Mouse (Mus musculus) v-Abl transformed pro-B cells (cell line): ENCODE data around the gene Creg1.

Experiments used
- in situ Hi-C, 2 experiments: fragments of 400-800 bp; cut with MboI; formaldehyde crosslinking; loops; one replicate each; pipeline ENCODE4 v1.15.1; 2025; ENCODE audit not compliant: unreplicated experiment in 2 of 2

The Creg1 gene

GRCm38 (mm10) chr1:165763635-165764372 lies at the start of gene Creg1:
Gene Creg1, plus strand, starts transcription at chr1:165763746.
- in situ Hi-C loops = loop anchor here in 1 of 2 experiments (25.0 kb wide), 1 partner anchor 302 kb away; the partner anchor contains the start of genes Dcaf6 and Mpc2

- in situ Hi-C loops = loop anchor here in 1 of 2 experiments (25.0 kb wide), 1 partner anchor 826 kb away; no protein-coding TSS in a partner anchor
These were observed 49.7 kb upstream of the Creg1 start for GRCm38 (mm10) chr1:165713798-165714197.

GRCm38 (mm10) chr1:165716426-165716825 lies 47.1 kb upstream of the Creg1 start:
- in situ Hi-C loops = loop anchor here in 1 of 2 experiments (25.0 kb wide), 1 partner anchor 829 kb away; no protein-coding TSS in a partner anchor

DNA sequence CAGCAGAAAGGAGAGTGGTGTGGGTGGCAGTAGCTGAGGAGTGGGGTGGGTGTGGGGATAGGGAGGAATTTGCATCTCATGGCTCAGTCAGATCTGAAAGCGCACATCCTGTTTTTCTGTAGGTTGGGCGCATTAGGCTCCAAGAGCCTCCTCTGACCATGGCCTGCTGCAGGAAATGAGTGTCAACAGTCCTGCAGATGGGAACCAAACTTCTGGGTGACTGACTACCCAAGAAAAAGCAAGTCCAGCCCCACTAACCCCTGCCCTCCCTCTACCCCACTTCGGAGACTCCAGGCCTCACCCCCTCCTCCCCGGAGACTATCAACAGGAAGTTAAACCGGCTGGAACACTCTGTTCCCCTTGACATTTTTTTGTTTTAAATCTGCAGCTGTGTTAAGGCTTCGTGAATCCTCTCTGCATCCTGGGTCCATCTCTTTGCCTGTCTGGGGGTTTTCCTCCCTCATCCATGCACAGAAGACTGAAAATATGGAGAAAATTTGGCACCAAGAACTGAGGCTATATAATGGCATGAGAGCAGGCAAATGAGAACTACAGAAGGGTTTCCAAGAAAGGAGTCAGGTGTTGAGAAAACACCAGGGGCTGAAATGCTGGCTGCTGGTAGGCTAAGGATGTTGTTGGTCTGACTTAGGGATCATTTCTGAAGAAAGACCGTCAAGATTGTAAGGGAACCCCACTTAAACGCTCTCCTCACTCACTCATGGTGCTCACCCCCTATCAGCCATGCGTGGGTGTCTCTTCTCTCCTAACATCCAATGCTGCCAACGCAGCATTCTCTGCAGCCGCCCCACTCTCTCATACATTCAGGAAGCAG lies 45.6 kb upstream of the Creg1 start:
- in situ Hi-C loops = loop anchor here in 1 of 2 experiments (25.0 kb wide), 1 partner anchor 831 kb away; no protein-coding TSS in a partner anchor

- in situ Hi-C loops = loop anchor here in 1 of 2 experiments (25.0 kb wide), 1 partner anchor 831 kb away; no protein-coding TSS in a partner anchor
These were observed 44.9 kb upstream of the Creg1 start for GRCm38 (mm10) chr1:165718543-165719105.

DNA sequence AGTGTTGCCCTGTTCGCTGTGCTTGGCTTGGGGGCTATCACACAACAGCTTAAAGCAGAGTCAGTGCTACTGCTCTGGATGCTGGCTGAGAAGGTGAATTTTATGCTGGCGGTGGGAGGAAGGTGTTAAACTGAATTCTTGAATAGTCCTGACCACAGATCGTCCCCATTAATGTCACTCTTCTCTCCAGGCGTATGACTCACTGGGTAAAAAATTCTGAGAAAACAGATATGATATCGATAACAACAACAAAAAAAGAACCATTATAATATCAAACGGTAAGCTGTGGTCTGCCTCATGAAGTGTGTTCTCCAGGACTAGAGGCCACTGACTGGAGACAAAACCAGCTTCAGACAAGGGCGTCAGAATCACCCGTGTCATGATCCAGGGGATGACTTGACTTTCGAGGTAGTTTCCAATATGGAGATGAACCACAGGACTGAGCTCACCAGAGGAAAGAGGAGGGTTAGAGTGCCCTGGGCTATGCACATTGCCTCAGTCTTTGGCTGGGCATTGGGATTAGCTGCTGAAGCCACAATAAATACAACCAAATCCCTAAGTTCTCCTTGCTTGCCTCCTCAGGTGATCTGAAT lies 40.9 kb upstream of the Creg1 start:
- in situ Hi-C loops = loop anchor here in 1 of 2 experiments (25.0 kb wide), 1 partner anchor 835 kb away; no protein-coding TSS in a partner anchor

DNA sequence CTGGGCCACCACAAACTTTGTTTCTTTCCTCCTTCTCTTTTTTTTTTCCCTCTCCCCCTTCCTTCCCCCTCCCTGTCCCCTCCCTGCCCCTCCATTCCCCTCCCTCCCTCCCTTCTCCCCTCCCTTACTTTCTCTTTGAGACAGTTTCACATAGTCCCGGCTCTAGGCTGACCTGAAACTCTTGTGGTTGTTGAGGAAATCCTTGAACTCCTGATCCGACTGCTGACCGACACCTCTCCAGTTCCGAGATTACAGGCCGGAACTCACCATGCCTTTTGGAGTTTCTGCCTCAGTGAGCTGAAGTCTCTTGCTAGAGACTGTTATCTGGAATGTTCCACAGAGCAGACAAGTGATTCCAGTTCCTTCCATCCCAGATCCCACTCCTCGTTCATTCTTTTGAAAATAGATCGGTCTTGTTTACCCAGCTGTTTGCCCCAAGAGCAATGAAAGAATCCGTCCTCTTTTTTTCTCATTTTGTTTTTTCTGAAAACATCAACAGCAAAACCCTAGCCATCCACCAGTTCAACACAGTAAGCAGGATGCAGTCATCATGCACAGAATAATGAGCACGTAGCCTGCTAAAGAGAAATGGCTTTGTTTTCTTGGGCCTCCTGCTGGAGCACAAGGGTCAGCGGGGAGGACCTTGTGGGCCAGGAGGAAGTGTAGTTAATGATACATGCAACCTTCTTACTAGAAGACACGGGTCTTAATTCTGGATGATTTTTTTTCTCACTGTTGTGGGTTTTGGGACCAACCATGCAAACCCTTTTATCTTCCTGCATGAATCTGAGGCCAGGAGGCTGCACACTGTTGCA lies 39.1 kb upstream of the Creg1 start:
- in situ Hi-C loops = loop anchor here in 1 of 2 experiments (25.0 kb wide), 2 partner anchors 262 to 837 kb away; partner anchors contain the start of genes Dcaf6 and Mpc2

DNA sequence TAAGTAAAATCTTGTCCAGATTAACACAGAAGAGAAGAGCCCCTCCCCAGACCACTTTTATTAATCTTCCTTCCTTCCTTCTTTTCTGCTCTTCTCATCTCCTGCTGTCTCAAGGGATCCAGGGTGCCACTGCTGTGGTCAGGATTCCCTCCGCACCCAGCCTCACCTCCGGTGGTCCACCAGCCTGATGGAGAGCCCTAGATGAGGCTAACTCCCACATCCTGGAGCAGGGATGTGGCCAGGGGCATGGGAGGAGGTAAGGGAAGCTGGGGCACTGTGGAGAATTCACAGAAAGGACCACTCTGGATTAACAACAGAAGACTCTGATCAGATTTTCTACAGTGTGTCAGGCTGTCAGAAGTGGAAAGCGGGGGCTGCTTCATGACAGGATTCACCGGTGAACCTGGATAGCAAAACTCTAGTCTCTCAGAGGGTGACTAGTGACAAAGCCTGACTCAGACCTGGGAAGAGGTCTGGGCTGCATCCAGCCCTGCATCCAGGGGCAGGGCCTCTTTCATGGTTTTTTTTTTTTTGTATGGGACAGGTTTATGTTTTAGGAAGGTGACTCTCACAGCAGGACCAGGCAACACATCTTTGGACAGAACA lies 38.4 kb upstream of the Creg1 start:
- in situ Hi-C loops = loop anchor here in 1 of 2 experiments (25.0 kb wide), 1 partner anchor 263 kb away; the partner anchor contains the start of genes Dcaf6 and Mpc2

DNA sequence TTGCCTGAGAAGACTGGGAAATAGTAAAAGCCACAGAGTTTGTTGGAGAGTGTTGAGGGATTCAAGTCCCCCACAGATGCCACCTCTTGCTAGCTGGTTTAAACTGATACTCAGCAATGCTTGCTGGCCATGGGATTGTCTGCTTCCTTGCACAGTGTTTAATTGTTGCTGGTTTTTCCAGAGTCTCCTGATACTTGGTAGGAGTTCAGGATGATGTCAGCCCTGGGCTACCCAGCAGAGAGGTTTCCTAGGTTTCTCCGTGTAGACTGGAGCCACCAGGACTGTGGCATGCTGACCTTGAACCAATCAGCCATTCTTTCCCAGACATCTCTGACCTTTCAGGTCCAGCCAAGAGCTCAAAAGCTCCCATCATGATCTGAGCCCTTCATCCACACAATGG lies 36.6 kb upstream of the Creg1 start:
- in situ Hi-C loops = loop anchor here in 1 of 2 experiments (25.0 kb wide), 1 partner anchor 265 kb away; the partner anchor contains the start of genes Dcaf6 and Mpc2

DNA sequence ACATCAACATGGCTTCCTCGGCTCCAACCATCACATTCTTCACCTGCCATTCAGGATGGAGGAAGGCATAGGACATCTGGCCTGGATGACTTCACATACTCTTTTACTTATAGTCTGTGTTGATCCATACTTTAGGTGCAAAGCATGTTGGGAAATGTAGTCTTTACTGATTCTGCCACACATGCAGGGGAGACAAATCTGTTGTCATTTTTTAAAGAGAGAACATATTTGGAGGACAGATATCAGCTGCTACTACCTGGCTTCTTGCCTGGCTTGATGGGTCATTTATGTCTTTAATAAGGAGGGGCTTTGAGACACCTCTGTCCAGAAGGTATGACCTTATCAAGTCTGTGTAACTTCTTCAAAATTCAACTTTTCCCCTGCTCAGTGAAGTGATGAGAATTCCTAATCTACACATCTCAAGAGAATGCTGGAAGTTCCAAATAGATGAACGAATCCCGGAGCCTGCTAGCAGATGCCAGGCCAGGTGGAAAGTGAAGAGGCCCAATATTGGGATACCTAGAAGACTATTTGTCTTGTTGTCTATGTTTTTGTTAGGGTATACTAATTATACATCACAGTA lies 35.4 kb upstream of the Creg1 start:
- in situ Hi-C loops = loop anchor here in 1 of 2 experiments (25.0 kb wide), 1 partner anchor 266 kb away; the partner anchor contains the start of genes Dcaf6 and Mpc2

GRCm38 (mm10) chr1:165730129-165730528 lies 33.4 kb upstream of the Creg1 start:
- in situ Hi-C loops = loop anchor here (5.0 to 25.0 kb wide), 2 partner anchors 33 to 268 kb away; partner anchors contain the start of genes Dcaf6 (in 1 of the 2) and Mpc2 (in 1 of the 2)

- in situ Hi-C loops = loop anchor here (5.0 to 25.0 kb wide), 2 partner anchors 34 to 269 kb away; partner anchors contain the start of genes Dcaf6 (in 1 of the 2) and Mpc2 (in 1 of the 2)
These were observed 32.0 kb upstream of the Creg1 start for GRCm38 (mm10) chr1:165731553-165731952.

DNA sequence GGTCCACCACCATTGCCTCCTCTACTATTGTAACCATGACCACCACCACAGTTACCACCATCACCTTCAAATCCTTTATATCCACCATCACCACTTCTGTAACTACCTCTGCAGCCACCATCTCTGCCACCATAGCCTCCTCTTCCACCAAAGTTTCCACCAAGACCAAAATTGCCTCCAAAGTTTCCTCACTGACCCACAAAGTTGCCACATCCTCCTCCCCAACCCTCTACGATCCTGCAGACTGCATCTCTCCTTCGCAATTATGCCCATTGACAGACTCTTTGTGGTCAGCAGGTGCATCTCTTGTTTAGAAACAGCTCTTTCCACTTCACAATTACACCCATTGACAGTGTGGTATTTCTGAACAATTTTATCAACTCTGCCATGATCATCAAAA lies 28.7 kb upstream of the Creg1 start:
- in situ Hi-C loops = loop anchor here (5.0 to 25.0 kb wide), 4 partner anchors 38 to 273 kb away; partner anchors contain the start of genes Dcaf6 (in 1 of the 2) and Mpc2 (in 1 of the 2)

GRCm38 (mm10) chr1:165735826-165736818 lies 27.4 kb upstream of the Creg1 start:
- in situ Hi-C loops = loop anchor here (5.0 to 25.0 kb wide), 3 partner anchors 74 to 274 kb away; partner anchors contain the start of genes Dcaf6 (in 1 of the 2) and Mpc2 (in 1 of the 2)

GRCm38 (mm10) chr1:165737451-165737850 lies 26.1 kb upstream of the Creg1 start:
- in situ Hi-C loops = loop anchor here (5.0 to 25.0 kb wide), 3 partner anchors 75 to 275 kb away; partner anchors contain the start of genes Dcaf6 (in 1 of the 2) and Mpc2 (in 1 of the 2)

- in situ Hi-C loops = loop anchor here (5.0 to 25.0 kb wide), 3 partner anchors 76 to 276 kb away; partner anchors contain the start of genes Dcaf6 (in 1 of the 2) and Mpc2 (in 1 of the 2)
These were observed 25.7 kb upstream of the Creg1 start for GRCm38 (mm10) chr1:165737867-165738266.
